Mouse (Mus musculus): ENCODE measurements at regions not wholly inside any gene's neighbourhood (a gene's known extent, or its start where the extent isn't known, plus 50 kb on each side); places are given as distances from the start of the nearest gene placed in this dataset.

DNA sequence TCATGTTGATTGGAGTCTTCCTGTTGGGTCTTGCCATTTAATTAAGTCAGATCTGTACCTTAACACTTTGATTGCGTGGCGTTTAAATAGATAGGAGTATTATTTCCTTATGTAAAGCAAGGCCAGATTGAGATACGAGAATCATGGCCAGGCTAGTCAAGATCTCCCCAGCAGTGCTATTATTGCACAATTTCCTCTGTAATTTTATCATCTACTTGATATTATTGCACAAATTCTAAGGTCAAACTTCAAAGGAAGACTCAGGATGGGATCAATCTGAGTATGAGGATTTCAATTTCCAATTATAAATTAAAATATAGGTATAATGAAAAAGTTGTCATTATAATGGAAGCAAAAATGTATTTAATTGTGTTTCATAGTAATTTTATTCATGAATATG, 221.9 kb downstream of the 9330182O14Rik start:
- 81% methylated on average over 3 of the region's 3 CpGs for WGBS
- Histone ChIP-seq H3K9me3 (no peaks in the 10 kb centered on the region), H3K27me3 (ENCODE audit: insufficient read depth, poor library complexity, severe bottlenecking) (no peaks in the 10 kb centered on the region), H3K4me1 (replicated peaks) (no peaks in the 10 kb centered on the region), H3K27ac (no peak overlapping the region), H3K36me3 (no peaks in the 10 kb centered on the region), H3K4me3 (no peak overlapping the region)
- DNase-seq (ENCODE audit: low spot score) = no peak

DNA sequence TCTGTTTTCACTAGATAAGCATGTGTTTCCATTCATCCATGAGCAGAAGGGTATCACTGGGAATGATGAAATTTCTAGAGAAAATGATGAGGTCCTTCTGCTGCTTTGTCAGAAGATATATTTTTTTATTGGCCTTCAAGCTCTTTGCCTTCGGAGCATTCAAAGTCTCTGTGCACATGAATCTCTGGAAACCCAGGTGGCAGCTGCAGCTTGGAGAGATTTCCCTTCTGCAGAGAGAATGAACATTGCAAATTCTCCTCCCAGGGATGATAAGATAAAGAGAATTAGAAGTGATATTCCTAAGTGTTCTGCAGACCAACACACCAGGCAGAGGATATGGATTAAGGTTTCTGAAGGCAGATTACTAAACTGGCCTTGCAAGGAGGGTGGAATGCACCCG, 224.2 kb downstream of the 9330182O14Rik start:
- WGBS = 85% methylated on average over 2 of the region's 2 CpGs
- Histone ChIP-seq H3K4me1 (replicated peaks) (no peaks in the 10 kb centered on the region), H3K27me3 (ENCODE audit: insufficient read depth, poor library complexity, severe bottlenecking) (no peaks in the 10 kb centered on the region), H3K27ac (no peak overlapping the region), H3K4me3 (no peak overlapping the region), H3K9me3 (no peaks in the 10 kb centered on the region), H3K36me3 (no peaks in the 10 kb centered on the region)
- DNase-seq (ENCODE audit: low spot score) = no peak

GRCm38 (mm10) chr15:40361849-40362533, 227.8 kb downstream of the 9330182O14Rik start:
- WGBS = 88% methylated on average over 11 of the region's 11 CpGs
- no peaks in the 10 kb centered on the region for H3K27me3 ChIP-seq (ENCODE audit: insufficient read depth, poor library complexity, severe bottlenecking)
- no peaks in the 10 kb centered on the region for H3K9me3 ChIP-seq
- H3K4me1 ChIP-seq (replicated peaks) = no peaks in the 10 kb centered on the region
- H3K36me3 ChIP-seq = no peaks in the 10 kb centered on the region
- H3K4me3 ChIP-seq = no peak overlapping the region
- DNase-seq (ENCODE audit: low spot score) = no peak
- no peak overlapping the region for H3K27ac ChIP-seq

GRCm38 (mm10) chr15:40364221-40364621, 230.1 kb downstream of the 9330182O14Rik start:
- no peak overlapping the region for H3K4me3 ChIP-seq
- no peaks in the 10 kb centered on the region for H3K36me3 ChIP-seq
- H3K9me3 ChIP-seq = no peaks in the 10 kb centered on the region
- DNase-seq (ENCODE audit: low spot score) = no peak
- no peaks in the 10 kb centered on the region for H3K4me1 ChIP-seq (replicated peaks)
- no peaks in the 10 kb centered on the region for H3K27me3 ChIP-seq (ENCODE audit: insufficient read depth, poor library complexity, severe bottlenecking)
- 91% methylated on average over 1 of the region's 1 CpGs for WGBS
- H3K27ac ChIP-seq = no peak overlapping the region

DNA sequence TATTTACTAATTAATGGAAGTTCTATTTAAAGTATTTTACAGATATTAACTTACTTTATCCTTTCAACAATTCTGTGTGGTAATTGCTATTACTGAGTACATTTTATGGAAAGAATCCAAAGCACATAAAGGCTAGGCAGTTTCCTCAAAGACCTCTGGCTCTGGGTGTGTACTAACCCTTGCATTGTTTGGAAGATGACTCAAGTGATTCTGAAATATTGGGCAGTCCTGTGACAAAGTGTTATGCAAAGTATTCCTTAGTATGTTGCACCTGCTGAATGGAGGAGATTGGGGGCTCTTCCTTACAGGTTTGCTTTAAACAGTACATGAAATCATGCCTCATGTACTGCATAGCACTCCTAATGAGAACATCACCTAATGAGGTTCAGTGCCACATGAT, 231.4 kb downstream of the 9330182O14Rik start:
- no peak overlapping the region for H3K4me3 ChIP-seq
- DNase-seq (ENCODE audit: low spot score) = no peak
- H3K27me3 ChIP-seq (ENCODE audit: insufficient read depth, poor library complexity, severe bottlenecking) = no peaks in the 10 kb centered on the region
- no peaks in the 10 kb centered on the region for H3K36me3 ChIP-seq
- no peaks in the 10 kb centered on the region for H3K4me1 ChIP-seq (replicated peaks)
- H3K27ac ChIP-seq = no peak overlapping the region
- H3K9me3 ChIP-seq = no peaks in the 10 kb centered on the region

DNA sequence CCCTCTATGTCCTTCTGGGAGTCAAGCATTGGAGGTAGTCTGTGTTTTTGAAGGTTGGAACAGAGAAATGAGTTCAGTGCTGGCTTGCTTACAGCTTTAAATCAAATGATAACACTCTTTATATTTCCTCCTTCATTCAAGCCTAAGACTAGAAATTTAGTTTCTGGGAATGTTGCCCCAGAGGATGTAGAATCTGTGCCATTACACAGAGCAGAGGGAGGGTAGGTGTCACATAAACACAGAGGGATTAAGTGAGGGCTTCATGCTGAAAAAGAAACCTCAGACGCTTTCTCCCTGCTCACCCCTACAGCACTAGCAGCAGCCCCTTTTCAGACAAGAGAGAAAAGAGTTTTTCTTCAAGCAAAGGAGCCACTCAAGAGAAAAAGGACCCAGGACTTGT, 232.9 kb downstream of the 9330182O14Rik start:
- DNase-seq (ENCODE audit: low spot score) = no peak
- Histone ChIP-seq H3K27me3 (ENCODE audit: insufficient read depth, poor library complexity, severe bottlenecking) (no peaks in the 10 kb centered on the region), H3K4me3 (no peak overlapping the region), H3K4me1 (replicated peaks) (no peaks in the 10 kb centered on the region), H3K36me3 (no peaks in the 10 kb centered on the region), H3K9me3 (no peaks in the 10 kb centered on the region), H3K27ac (no peak overlapping the region)
- WGBS = 50% methylated on average over 1 of the region's 1 CpGs

GRCm38 (mm10) chr15:40368746-40369145, 234.6 kb downstream of the 9330182O14Rik start:
- DNase-seq (ENCODE audit: low spot score) = no peak

DNA sequence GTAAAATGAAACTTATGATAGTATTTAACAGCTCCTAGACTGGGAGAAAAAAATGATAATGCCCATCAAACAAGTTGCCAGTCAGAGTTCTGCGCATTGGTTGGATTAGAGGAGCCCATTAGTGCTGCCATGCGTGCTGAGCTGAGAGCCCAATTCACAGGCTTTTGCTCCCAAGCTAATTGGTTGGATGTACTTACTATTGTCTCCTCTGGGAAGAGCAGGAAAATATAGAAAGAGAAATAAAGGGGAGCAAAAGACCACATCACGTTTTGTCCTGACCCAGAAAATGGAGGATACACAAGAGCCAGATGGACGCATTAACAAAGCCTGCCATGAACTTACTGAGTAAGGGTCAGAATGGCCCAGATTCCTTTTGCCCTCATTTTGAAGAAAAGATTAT, 237.3 kb downstream of the 9330182O14Rik start:
- H3K36me3 ChIP-seq = no peaks in the 10 kb centered on the region
- 78% methylated on average over 4 of the region's 4 CpGs for WGBS

More at GRCm38 (mm10) chr15:40368746-40369145, 234.6 kb downstream of the 9330182O14Rik start:
- no peak overlapping the region for H3K4me3 ChIP-seq
- no peaks in the 10 kb centered on the region for H3K9me3 ChIP-seq
- H3K4me1 ChIP-seq (replicated peaks) = no peaks in the 10 kb centered on the region
- no peaks in the 10 kb centered on the region for H3K36me3 ChIP-seq
- H3K27ac ChIP-seq = no peak overlapping the region
- H3K27me3 ChIP-seq (ENCODE audit: insufficient read depth, poor library complexity, severe bottlenecking) = no peaks in the 10 kb centered on the region
- 68% methylated on average over 3 of the region's 3 CpGs for WGBS

GRCm38 (mm10) chr15:40386526-40386925, 252.4 kb downstream of the 9330182O14Rik start:
- Histone ChIP-seq H3K9me3 (no peaks in the 10 kb centered on the region; the same call in 1 of the 2 replicates), H3K27ac (no peak overlapping the region), H3K27me3 (ENCODE audit: insufficient read depth, poor library complexity, severe bottlenecking) (no peaks in the 10 kb centered on the region), H3K4me3 (no peak overlapping the region), H3K36me3 (no peaks in the 10 kb centered on the region), H3K4me1 (replicated peaks) (no peaks in the 10 kb centered on the region)
- 81% methylated on average over 2 of the region's 2 CpGs for WGBS
- no peak for DNase-seq (ENCODE audit: low spot score)

More for the DNA sequence above, 237.3 kb downstream of the 9330182O14Rik start:
- no peaks in the 10 kb centered on the region for H3K9me3 ChIP-seq
- H3K27ac ChIP-seq = no peak overlapping the region
- H3K4me3 ChIP-seq = no peak overlapping the region
- no peak for DNase-seq (ENCODE audit: low spot score)
- no peaks in the 10 kb centered on the region for H3K4me1 ChIP-seq (replicated peaks)
- H3K27me3 ChIP-seq (ENCODE audit: insufficient read depth, poor library complexity, severe bottlenecking) = no peaks in the 10 kb centered on the region

DNA sequence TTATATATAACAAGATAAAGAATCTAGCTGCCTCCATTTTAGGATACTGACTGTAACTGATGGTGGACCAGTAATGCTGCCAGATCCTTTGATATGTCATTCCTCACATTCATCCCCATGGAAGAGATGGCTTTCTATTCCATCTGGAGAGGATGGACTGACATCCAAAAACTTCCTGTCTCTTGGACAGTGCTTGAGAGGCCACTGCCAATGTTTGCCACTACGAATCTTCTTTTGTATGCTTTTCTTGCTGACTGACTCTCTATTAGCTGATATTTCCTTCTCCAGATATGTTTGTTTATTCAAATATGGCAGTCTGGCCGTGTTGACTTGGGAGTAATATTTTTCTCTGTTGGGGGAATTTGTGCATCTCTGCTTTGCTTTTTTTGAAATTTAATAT, 253.6 kb downstream of the 9330182O14Rik start:
- Histone ChIP-seq H3K36me3 (no peaks in the 10 kb centered on the region), H3K9me3 (no peaks in the 10 kb centered on the region; the same call in 1 of the 2 replicates), H3K27me3 (ENCODE audit: insufficient read depth, poor library complexity, severe bottlenecking) (no peaks in the 10 kb centered on the region), H3K27ac (no peak overlapping the region), H3K4me3 (no peak overlapping the region), H3K4me1 (replicated peaks) (no peaks in the 10 kb centered on the region)
- no peak for DNase-seq (ENCODE audit: low spot score)
- WGBS = 72% methylated on average over 2 of the region's 2 CpGs

DNA sequence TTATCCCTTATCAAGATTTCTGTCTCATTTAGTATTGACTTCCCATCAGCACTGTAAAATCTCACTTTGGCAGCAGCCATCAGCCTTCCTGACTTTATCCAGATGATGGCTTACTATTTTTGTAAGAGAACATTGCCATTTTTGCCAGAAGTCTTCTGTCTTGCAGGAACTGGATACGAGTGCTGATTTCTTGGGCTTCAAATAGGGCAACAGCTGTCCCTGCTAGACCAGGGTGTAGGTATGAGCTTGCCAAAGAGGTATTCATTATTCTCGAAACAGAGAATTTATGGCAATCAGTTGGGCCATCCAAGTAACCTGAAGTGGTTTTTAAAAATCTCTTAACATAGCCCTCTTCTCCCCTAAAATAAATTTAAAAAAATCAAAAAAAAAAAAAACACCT, 254.6 kb downstream of the 9330182O14Rik start:
- Histone ChIP-seq H3K4me1 (replicated peaks) (no peaks in the 10 kb centered on the region), H3K4me3 (no peak overlapping the region), H3K27me3 (ENCODE audit: insufficient read depth, poor library complexity, severe bottlenecking) (no peaks in the 10 kb centered on the region), H3K36me3 (no peaks in the 10 kb centered on the region), H3K27ac (no peak overlapping the region), H3K9me3 (no peaks in the 10 kb centered on the region; the same call in 1 of the 2 replicates)
- 87% methylated on average over 2 of the region's 2 CpGs for WGBS
- no peak for DNase-seq (ENCODE audit: low spot score)

GRCm38 (mm10) chr15:40435156-40435555, 301.0 kb downstream of the 9330182O14Rik start:
- Histone ChIP-seq H3K4me1 (replicated peaks) (0 out of 2 replicates have a peak, but pooled peaks cover 3% of the 10 kb centered on the region), H3K27me3 (ENCODE audit: insufficient read depth, poor library complexity, severe bottlenecking) (no peaks in the 10 kb centered on the region), H3K4me3 (no peak overlapping the region), H3K9me3 (no peaks in the 10 kb centered on the region), H3K27ac (no peak overlapping the region), H3K36me3 (no peaks in the 10 kb centered on the region)
- WGBS = 94% methylated on average over 4 of the region's 4 CpGs
- DNase-seq (ENCODE audit: low spot score) = no peak

DNA sequence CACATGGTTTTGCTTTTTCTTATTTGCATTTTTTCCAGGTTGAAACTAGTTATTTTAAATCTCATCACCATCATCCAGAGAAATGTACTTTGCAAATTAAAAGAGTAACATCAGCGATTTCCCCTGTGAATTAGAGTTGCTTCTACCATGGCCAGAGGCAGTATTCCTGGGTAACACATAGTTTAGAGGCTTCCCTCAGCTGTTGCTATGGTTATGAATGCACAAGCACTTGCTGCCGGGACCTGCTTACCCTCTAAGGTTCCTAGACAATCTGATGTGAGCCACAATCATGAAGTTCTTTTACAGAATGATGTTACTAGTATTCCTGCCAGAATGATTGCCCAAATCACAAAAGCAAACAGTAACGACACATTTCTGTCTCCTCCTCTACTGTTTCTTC, 302.5 kb downstream of the 9330182O14Rik start:
- Histone ChIP-seq H3K4me1 (replicated peaks) (0 out of 2 replicates have a peak, but pooled peaks cover 3% of the 10 kb centered on the region), H3K27ac (no peak overlapping the region), H3K27me3 (ENCODE audit: insufficient read depth, poor library complexity, severe bottlenecking) (no peaks in the 10 kb centered on the region), H3K36me3 (no peaks in the 10 kb centered on the region), H3K9me3 (no peaks in the 10 kb centered on the region), H3K4me3 (no peak overlapping the region)
- no peak for DNase-seq (ENCODE audit: low spot score)
- 48% methylated on average over 3 of the region's 3 CpGs for WGBS

DNA sequence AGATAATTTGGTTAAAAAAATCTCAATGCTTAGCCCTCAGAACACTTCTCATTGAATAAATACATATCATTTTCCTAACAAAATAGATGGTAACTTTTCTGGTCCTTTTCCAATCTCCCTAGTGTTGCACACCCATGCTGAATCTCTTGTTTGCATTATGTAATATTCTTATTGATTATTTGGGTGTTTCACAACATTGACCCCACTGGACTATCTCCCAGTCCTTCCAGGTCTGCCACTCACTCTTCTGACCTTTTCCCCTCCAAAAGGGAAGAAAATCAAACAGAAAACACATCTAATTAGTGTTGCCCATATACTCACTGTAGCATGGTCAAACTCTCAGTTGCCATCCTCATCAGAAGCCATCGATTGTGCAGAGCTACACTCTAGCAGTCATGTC, 305.7 kb downstream of the 9330182O14Rik start:
- Histone ChIP-seq H3K4me3 (no peak overlapping the region), H3K27ac (no peak overlapping the region), H3K27me3 (ENCODE audit: insufficient read depth, poor library complexity, severe bottlenecking) (no peaks in the 10 kb centered on the region), H3K36me3 (no peaks in the 10 kb centered on the region), H3K9me3 (no peaks in the 10 kb centered on the region), H3K4me1 (replicated peaks) (0 out of 2 replicates have a peak, but pooled peaks cover 3% of the 10 kb centered on the region)
- WGBS = 98% methylated on average over 1 of the region's 1 CpGs
- no peak for DNase-seq (ENCODE audit: low spot score)

Data from hindbrain, embryonic 10.5 days (tissue).